Mouse (Mus musculus): ENCODE data around the gene Lypd5.
"Not testable (repeated sequence)": the region's sequence is repeated elsewhere in the genome, so short reads cannot be mapped to it uniquely, and the experiment has no call there.

Gene Lypd5

DNA sequence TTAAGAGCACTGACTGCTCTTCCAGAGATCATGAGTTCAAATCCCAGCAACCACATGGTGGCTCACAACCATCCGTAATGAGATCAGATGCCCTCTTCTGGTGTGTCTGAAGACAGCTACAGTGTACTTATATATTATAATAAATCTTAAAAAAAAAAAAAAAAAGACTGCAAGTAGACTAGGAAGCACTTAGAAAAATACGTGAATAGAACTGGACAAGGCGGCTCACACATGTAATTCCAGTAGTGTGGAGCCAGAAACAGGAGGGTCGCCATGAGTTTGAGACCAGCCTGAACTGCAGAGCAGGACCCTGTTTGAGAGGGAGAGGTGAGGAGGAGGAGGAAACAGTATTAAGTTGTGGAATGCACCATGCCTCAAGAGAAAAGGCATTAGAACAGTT is 51.5 kb downstream of the Lypd5 start:
- in situ Hi-C loops (cut with MboI; ENCODE audit: unreplicated experiment in 2 of 2): not testable (repeated sequence)

DNA sequence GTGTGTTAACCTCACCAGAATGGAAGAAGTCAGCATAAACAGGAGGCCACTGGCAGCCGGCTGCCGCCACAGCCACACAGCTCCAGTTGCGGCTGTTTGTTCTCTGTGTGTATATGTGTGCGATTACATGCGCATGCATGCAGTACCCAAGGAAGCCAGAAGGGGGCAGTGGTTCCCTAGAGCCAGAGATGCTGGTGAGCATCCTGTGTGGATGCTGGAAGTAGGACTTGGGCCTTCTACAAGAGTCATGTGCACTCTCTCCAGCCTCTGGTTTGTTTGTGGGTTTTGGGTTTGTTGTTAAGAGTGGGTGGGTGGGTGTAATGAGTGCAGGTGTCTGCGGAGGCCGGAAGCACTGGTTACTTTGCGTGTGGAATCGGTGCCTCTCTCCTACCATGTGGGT is 53.9 kb downstream of the Lypd5 start:
- in situ Hi-C loops (cut with MboI; ENCODE audit: unreplicated experiment in 2 of 2): no loop called here

All from v-Abl transformed pro-B cells (cell line).